In genomic region chr7:18841174-18841567, GRCm38 (mm10) we compare ENCODE assay signal across 9 mouse cellular contexts. TPM values are rescaled to one million over a fixed set of nuclear protein-coding genes. Genes with fewer than 3 reads are reported as not detected.
DNase-seq lines count a peak whose midpoint lies in the region; ATAC-seq and TF ChIP-seq lines count a peak whose summit lies in the region.
"Had no signal": no experiment of that assay in that cellular context is flagged by ENCODE, and none has a peak within 500 bp of the region (broad histone marks: within the 10 kb centered on the region; RNA-seq: fewer than 3 reads in every experiment).

No protein-coding gene starts in this region.

- intact Hi-C loops in gastrocnemius, adult 2 months (cut with DNase I), result no loop called here

- no peak overlapping the region for H3K9ac ChIP-seq in liver, embryonic 13.5 days
- H3K9ac ChIP-seq in stomach, embryonic 16.5 days (ENCODE audit: low read length), result peak overlapping the region; percentile 71

- 35% methylated on average over 1 of the region's 1 CpGs for WGBS in liver, embryonic 13.5 days (ENCODE audit: insufficient replicate concordance)
- 75% methylated on average over 1 of the region's 1 CpGs for WGBS in stomach, embryonic 16.5 days

- peaks cover 20% of the 10 kb centered on the region for H3K36me3 ChIP-seq in megakaryocyte, embryonic 14.5 days (replicated peaks; ENCODE audit: low read length)
- H3K36me3 ChIP-seq in liver, embryonic 13.5 days, result no peaks in the 10 kb centered on the region
- no peaks in the 10 kb centered on the region for H3K36me3 ChIP-seq in stomach, embryonic 16.5 days (ENCODE audit: control insufficient read depth, insufficient read depth, low read length)

- DNase-seq in gastrocnemius, adult 2 months, result no peak
- no peak for DNase-seq in gastrocnemius, adult 8-10 months (ENCODE audit: low spot score in 2 of 2)
- DNase-seq in liver, embryonic 13.5 days, result no peak
- no peak for DNase-seq in c-Kit-positive CD71-positive TER-119-positive erythroid progenitor cells, embryonic 14.5 days (ENCODE audit: low spot score)
- no peak for DNase-seq in right cerebral cortex, postnatal 14 days

- peaks cover 10% of the 10 kb centered on the region for H3K9me3 ChIP-seq in megakaryocyte, embryonic 14.5 days
- no peaks in the 10 kb centered on the region for H3K9me3 ChIP-seq in liver, embryonic 13.5 days (replicated peaks)
- no peaks in the 10 kb centered on the region for H3K9me3 ChIP-seq in stomach, embryonic 16.5 days (replicated peaks; ENCODE audit: control insufficient read depth, low read length)

- H3K4me2 ChIP-seq in liver, embryonic 13.5 days, result peak overlapping the region; percentile 45
- peak overlapping the region; percentile 71 for H3K4me2 ChIP-seq in stomach, embryonic 16.5 days (ENCODE audit: low read depth, low read length)

- H3K4me3 ChIP-seq in gastrocnemius, adult 2 months, result peak overlapping the region; percentile 79
- peak overlapping the region; percentile 92 for H3K4me3 ChIP-seq in megakaryocyte, embryonic 14.5 days (replicated peaks)
- H3K4me3 ChIP-seq in liver, embryonic 13.5 days (replicated peaks), result no peak overlapping the region
- H3K4me3 ChIP-seq in stomach, embryonic 16.5 days (replicated peaks; ENCODE audit: low read length), result peak overlapping the region; percentile 43

- H3K4me1 ChIP-seq in megakaryocyte, embryonic 14.5 days, result peaks cover 50% of the 10 kb centered on the region
- H3K4me1 ChIP-seq in liver, embryonic 13.5 days (replicated peaks), result peaks cover 14% of the 10 kb centered on the region; the same call in 1 of the 2 replicates
- peaks cover 6% of the 10 kb centered on the region; the same call in 1 of the 2 replicates for H3K4me1 ChIP-seq in stomach, embryonic 16.5 days (ENCODE audit: control insufficient read depth, insufficient read depth, low read length)

- ATAC-seq in megakaryocyte, adult 5-6 weeks (ENCODE audit: poor library complexity, severe bottlenecking), result no peak
- ATAC-seq in liver, embryonic 13.5 days (ENCODE audit: low read depth), result no peak
- ATAC-seq in stomach, embryonic 16.5 days (ENCODE audit: insufficient read depth, low FRiP score), result no peak; the same call in 1 of the 2 replicates

- peak overlapping the region; percentile 92 for H3K27ac ChIP-seq in gastrocnemius, adult 2 months
- H3K27ac ChIP-seq in liver, embryonic 13.5 days, result no peak overlapping the region
- H3K27ac ChIP-seq in stomach, embryonic 16.5 days (ENCODE audit: low read length), result peak overlapping the region; percentile 93

- TF ChIP-seq CTCF in gastrocnemius, adult 2 months (IDR thresholded peaks at IDR 0.05), result no peak

- no peaks in the 10 kb centered on the region for H3K27me3 ChIP-seq in megakaryocyte, embryonic 14.5 days (replicated peaks)
- H3K27me3 ChIP-seq in liver, embryonic 13.5 days, result no peaks in the 10 kb centered on the region
- H3K27me3 ChIP-seq in stomach, embryonic 16.5 days (ENCODE audit: control insufficient read depth, insufficient read depth, low read length), result no peaks in the 10 kb centered on the region

RNA-seq across cellular contexts. Expression of gene Mill2, which starts 1.4 kb away (rescaled TPM):
- total RNA-seq in gastrocnemius, adult 2 months (2021), result 1 to 10 TPM; 2.4 to 4.0 TPM
- total RNA-seq in gastrocnemius, adult 8-10 months (2022), result 1 to 10 TPM; 1.8 to 2.8 (median 2.1) TPM
- 0.79 TPM in 1 of 2 replicates, not detected in the other for polyA plus RNA-seq in megakaryocyte, embryonic 14.5 days (2012; ENCODE audit: insufficient read depth, low replicate concordance)
- total RNA-seq in megakaryocyte, adult 5-6 weeks (2015), result not detected in 2 replicates
- total RNA-seq in megakaryocyte, adult 5-6 weeks (2017), result 0.08 TPM in 1 of 2 replicates, not detected in the other
- polyA plus RNA-seq in liver, embryonic 13.5 days (2015; fragmentation: Nextera tagmentation; extraction: Ambion mirVana), result 0.08 and 0.20 TPM in 2 replicates
- 1.3 and 2.1 TPM in 2 replicates for polyA plus RNA-seq in stomach, embryonic 16.5 days (2015; fragmentation: Nextera tagmentation; extraction: Ambion mirVana)

RNA-seq across cellular contexts. Expression of gene Psg17, which starts 19.8 kb away (rescaled TPM):
- not detected for total RNA-seq in gastrocnemius, adult 2 months (2021)
- total RNA-seq in gastrocnemius, adult 8-10 months (2022), result not detected
- not detected in 2 replicates for polyA plus RNA-seq in megakaryocyte, embryonic 14.5 days (2012; ENCODE audit: insufficient read depth, low replicate concordance)
- not detected in 2 replicates for total RNA-seq in megakaryocyte, adult 5-6 weeks (2015)
- total RNA-seq in megakaryocyte, adult 5-6 weeks (2017), result not detected in 2 replicates
- polyA plus RNA-seq in liver, embryonic 13.5 days (2015; fragmentation: Nextera tagmentation; extraction: Ambion mirVana), result not detected in 2 replicates
- polyA plus RNA-seq in stomach, embryonic 16.5 days (2015; fragmentation: Nextera tagmentation; extraction: Ambion mirVana), result 0.10 TPM in 1 of 2 replicates, not detected in the other
- total RNA-seq: liver, adult 2 months had no signal
- polyA plus RNA-seq: liver, adult 2 months had no signal

RNA-seq across cellular contexts. Expression of gene Pglyrp1, which starts 30.0 kb away (rescaled TPM):
- total RNA-seq in gastrocnemius, adult 2 months (2021), result not detected
- total RNA-seq in gastrocnemius, adult 8-10 months (2022), result under 1 TPM in 2 of 4 experiments, not detected in 2; 0.39 to 0.45 TPM
- polyA plus RNA-seq in megakaryocyte, embryonic 14.5 days (2012; ENCODE audit: insufficient read depth, low replicate concordance), result 14.1 TPM in 1 of 2 replicates, not detected in the other
- total RNA-seq in megakaryocyte, adult 5-6 weeks (2015), result 492 and 634 TPM in 2 replicates
- 78.5 and 108 TPM in 2 replicates for total RNA-seq in megakaryocyte, adult 5-6 weeks (2017)
- 10.8 and 13.3 TPM in 2 replicates for polyA plus RNA-seq in liver, embryonic 13.5 days (2015; fragmentation: Nextera tagmentation; extraction: Ambion mirVana)
- polyA plus RNA-seq in stomach, embryonic 16.5 days (2015; fragmentation: Nextera tagmentation; extraction: Ambion mirVana), result 119 and 175 TPM in 2 replicates

RNA-seq across cellular contexts. Expression of gene Psg19, which starts 42.9 kb away (rescaled TPM):
- total RNA-seq in gastrocnemius, adult 2 months (2021), result not detected
- not detected for total RNA-seq in gastrocnemius, adult 8-10 months (2022)
- polyA plus RNA-seq in megakaryocyte, embryonic 14.5 days (2012; ENCODE audit: insufficient read depth, low replicate concordance), result not detected in 2 replicates
- not detected in 2 replicates for total RNA-seq in megakaryocyte, adult 5-6 weeks (2015)
- total RNA-seq in megakaryocyte, adult 5-6 weeks (2017), result not detected in 2 replicates
- not detected in 2 replicates for polyA plus RNA-seq in liver, embryonic 13.5 days (2015; fragmentation: Nextera tagmentation; extraction: Ambion mirVana)
- polyA plus RNA-seq in stomach, embryonic 16.5 days (2015; fragmentation: Nextera tagmentation; extraction: Ambion mirVana), result not detected in 2 replicates
- total RNA-seq: liver, adult 2 months had no signal
- polyA plus RNA-seq: liver, adult 2 months had no signal

Comparison
In these comparisons a context has a peak if more than half of its experiments do, and no peak if none do; other contexts are left out.
1. RNA of gene Pglyrp1, which starts 30.0 kb away (total RNA-seq): 78.5 to 634 TPM in megakaryocyte, adult 5-6 weeks; 0.39 to 0.45 TPM in gastrocnemius, adult 8-10 months and not detected in gastrocnemius, adult 2 months; every median in the first group is over 10 times any median in the second.